Mouse (Mus musculus) left cerebral cortex, postnatal 4 days (tissue): ENCODE results near the gene Erlec1. TPM values are rescaled to one million over a fixed set of nuclear protein-coding genes. Genes with fewer than 3 reads are reported as not detected.

Source experiments
- total RNA-seq, 2 experiments: library from RNA; stranded (reverse); gene quantifications; 2 replicates each; pipeline ENCODE4 v1.2.3; 2021

Gene Erlec1
- total RNA-seq, 2 experiments from 2014 or later: 38.4 to 44.2 TPM

Other genes starting within 250 kb of the Erlec1 start
- gene Psme4, start 182.6 kb downstream of the Erlec1 start, total RNA-seq: 10 to 100 TPM; 57.2 to 72.7 TPM
- gene Gpr75, start 69.0 kb downstream of the Erlec1 start, total RNA-seq: 1 to 10 TPM; 6.9 to 8.3 TPM
- gene Asb3, start 68.9 kb downstream of the Erlec1 start, total RNA-seq: 10 to 100 TPM; 19.2 to 20.3 TPM
- gene Chac2, start 32.0 kb upstream of the Erlec1 start, total RNA-seq: 10 to 100 TPM; 17.3 to 17.9 TPM
- gene Gm17332, start 228.1 kb upstream of the Erlec1 start, total RNA-seq: not detected